Mouse (Mus musculus) kidney, adult 2 months (tissue): Measurements from ENCODE around the gene Pfn1. TPM values are rescaled to one million over a fixed set of nuclear protein-coding genes. Genes with fewer than 3 reads are reported as not detected.

Experiments
- DNase-seq: peaks from one replicate; pipeline ENCODE4 v3.0.0; 2021
- H3K27ac ChIP-seq: fragments of 200-500 bp; 2 replicates; pipeline ENCODE4 v1.5.1; 2012; ENCODE audit warnings: low read depth, low read length, control low read depth, inconsistent platforms; ENCODE audit not compliant: insufficient read depth
- H3K27me3 ChIP-seq: fragments of 200-500 bp; replicated peaks from 2 replicates; pipeline ENCODE4 v1.6.1; 2012; ENCODE audit warnings: mild to moderate bottlenecking, moderate library complexity, low read length, inconsistent platforms; ENCODE audit not compliant: control insufficient read depth, insufficient read depth
- H3K36me3 ChIP-seq: fragments of 200-500 bp; 2 replicates; pipeline ENCODE4 v1.6.1; 2012; ENCODE audit warnings: mild to moderate bottlenecking, moderate library complexity, low read length, inconsistent platforms; ENCODE audit not compliant: control insufficient read depth, insufficient read depth
- H3K4me1 ChIP-seq: fragments of 200-500 bp; 2 replicates; pipeline ENCODE4 v1.6.1; 2011; ENCODE audit warnings: low read length; ENCODE audit not compliant: control insufficient read depth, insufficient read depth
- H3K4me3 ChIP-seq: fragments of 200-500 bp; 2 replicates; pipeline ENCODE4 v1.5.1; 2011; ENCODE audit warnings: mild to moderate bottlenecking, low read depth, low read length, control low read depth; ENCODE audit not compliant: insufficient read depth
- CTCF ChIP-seq: fragments of 200-500 bp; conservative IDR thresholded peaks from 2 replicates; pipeline ENCODE4 v1.5.1; 2011; ENCODE audit warnings: low read depth, mild to moderate bottlenecking, control low read depth, low read length, moderate library complexity, mixed read lengths; ENCODE audit not compliant: insufficient read depth, insufficient read length
- POLR2A ChIP-seq: fragments of 200-500 bp; IDR thresholded peaks from one replicate; pipeline ENCODE4 v1.6.1; 2011; ENCODE audit warnings: low read depth, low read length, control low read depth
- WGBS: fragments of 180-500 bp; shearing (Covaris S2); methylation state at CpG from one replicate; pipeline ENCODE4 v1.1.7; 2018; 5-methylcytosine and 5-hydroxymethylcytosine counted together
- polyA plus RNA-seq: library from polyadenylated mRNA; depleted of rRNA; stranded (reverse); fragments of >200 nt; gene quantifications from 2 replicates; pipeline ENCODE4 v1.2.3, GENCODE M21; 2012

Pfn1 gene
- polyA plus RNA-seq, 1 experiment = 750 TPM

DNA sequence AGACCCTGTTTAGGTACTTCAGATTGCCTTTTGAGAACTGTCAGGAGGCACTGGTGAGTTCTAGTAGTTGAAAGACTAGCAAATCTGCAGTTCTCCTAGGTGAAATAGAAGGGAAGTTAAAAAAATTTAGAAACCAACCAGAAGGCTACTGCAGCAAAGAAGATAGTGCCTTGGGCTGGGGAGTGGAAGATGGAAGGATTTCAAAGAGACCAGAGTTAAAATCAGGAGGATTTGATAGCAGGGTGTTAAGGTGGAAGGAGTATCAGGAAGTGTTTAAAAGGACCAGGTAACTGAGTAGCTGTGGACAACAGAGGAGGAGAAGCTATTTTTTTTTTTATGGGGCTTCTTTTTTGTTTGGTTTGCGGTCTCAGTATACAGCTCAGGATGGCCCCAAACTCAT is 16.7 kb downstream of the Pfn1 start:
- TF ChIP-seq POLR2A (no peak), CTCF (no peak)
- H3K4me3 ChIP-seq = no peak overlapping the region
- DNase-seq = no peak
- WGBS = 100% methylated on average over 1 of the region's 1 CpGs
- H3K4me1 ChIP-seq = 0 out of 2 replicates have a peak, but pooled peaks cover 3% of the 10 kb centered on the region
- H3K27ac ChIP-seq = no peak overlapping the region
- H3K36me3 ChIP-seq = no peaks in the 10 kb centered on the region
- no peaks in the 10 kb centered on the region for H3K27me3 ChIP-seq

DNA sequence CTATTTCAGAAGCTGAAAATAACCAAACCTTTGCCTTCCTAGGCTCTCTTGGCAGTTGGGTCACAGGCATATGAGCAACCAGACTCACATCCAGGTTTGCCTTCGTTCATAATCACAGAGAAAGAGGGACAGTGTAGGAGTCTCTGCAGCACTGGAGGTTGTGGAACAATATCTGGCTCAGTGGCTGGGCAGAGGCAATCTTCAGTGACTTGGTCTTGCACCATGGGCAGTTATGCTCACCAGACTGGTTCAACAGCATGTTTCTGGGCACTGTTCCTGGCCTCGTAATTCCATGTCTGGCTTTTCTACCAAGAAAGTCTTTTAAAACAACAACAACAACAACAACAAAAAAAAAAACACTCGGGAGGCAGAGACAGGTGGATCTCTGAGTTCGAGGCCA is 18.8 kb downstream of the Pfn1 start:
- WGBS = 72% methylated on average over 4 of the region's 4 CpGs

DNA sequence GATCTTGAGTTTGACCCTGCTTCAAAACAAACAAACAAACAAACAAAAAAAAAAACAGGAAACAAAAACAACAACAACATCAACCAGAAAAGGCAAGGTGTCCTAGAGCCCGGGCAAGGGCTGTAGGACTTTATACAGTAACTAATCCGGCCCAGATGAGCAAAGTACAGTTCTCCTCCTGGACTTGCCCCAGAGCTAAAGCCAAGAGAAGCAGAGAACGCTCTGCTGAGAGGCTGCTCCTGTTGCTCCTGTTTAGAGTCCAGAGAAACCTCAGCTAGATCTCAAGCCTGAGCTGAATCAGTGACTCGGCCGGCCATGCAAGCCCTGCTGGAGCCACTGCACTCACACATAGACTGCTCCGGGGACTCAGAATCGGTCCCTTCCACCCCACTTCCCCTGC is 24.3 kb downstream of the Pfn1 start:
- Histone ChIP-seq H3K4me3 (no peak overlapping the region), H3K27ac (peak overlapping the region; percentile 98), H3K27me3 (no peaks in the 10 kb centered on the region), H3K36me3 (no peaks in the 10 kb centered on the region), H3K4me1 (peaks cover 11% of the 10 kb centered on the region; the same call in 1 of the 2 replicates)
- 58% methylated on average over 7 of the region's 7 CpGs for WGBS
- DNase-seq = peak; percentile 88
- TF ChIP-seq POLR2A (no peak), CTCF (no peak)

More for the DNA sequence above, 18.8 kb downstream of the Pfn1 start:
- no peak overlapping the region for H3K27ac ChIP-seq
- no peaks in the 10 kb centered on the region for H3K36me3 ChIP-seq
- no peak for DNase-seq
- no peak overlapping the region for H3K4me3 ChIP-seq
- H3K4me1 ChIP-seq = peaks cover 6% of the 10 kb centered on the region; the same call in 1 of the 2 replicates
- H3K27me3 ChIP-seq = no peaks in the 10 kb centered on the region
- no peak for TF ChIP-seq CTCF

DNA sequence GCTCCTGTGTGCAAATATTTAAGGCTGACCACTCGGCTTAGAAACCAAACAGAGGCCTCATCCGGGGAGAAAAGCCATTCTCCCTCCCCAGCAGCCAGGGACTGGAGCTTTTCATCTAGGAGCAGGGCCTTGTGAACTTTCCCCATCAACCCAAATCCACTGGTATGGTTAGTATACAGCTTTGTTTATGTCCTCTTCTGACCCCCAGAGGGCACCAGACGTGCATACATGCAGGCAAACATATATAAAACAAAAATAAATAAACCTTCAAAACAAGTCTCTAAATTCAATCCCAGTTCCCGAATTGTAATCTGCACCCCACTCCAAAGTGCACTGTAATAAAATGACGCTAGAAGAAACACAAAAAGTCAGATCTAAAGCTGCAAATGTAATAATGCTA is 24.9 kb downstream of the Pfn1 start:
- peak overlapping the region; percentile 66 for H3K27ac ChIP-seq
- H3K27me3 ChIP-seq = no peaks in the 10 kb centered on the region
- DNase-seq = no peak
- 0 out of 2 replicates have a peak, but pooled peaks have one; percentile 16 for TF ChIP-seq CTCF
- no peak for TF ChIP-seq POLR2A
- WGBS = 45% methylated on average over 5 of the region's 5 CpGs
- H3K4me3 ChIP-seq = no peak overlapping the region
- no peaks in the 10 kb centered on the region for H3K36me3 ChIP-seq
- peaks cover 11% of the 10 kb centered on the region; the same call in 1 of the 2 replicates for H3K4me1 ChIP-seq

DNA sequence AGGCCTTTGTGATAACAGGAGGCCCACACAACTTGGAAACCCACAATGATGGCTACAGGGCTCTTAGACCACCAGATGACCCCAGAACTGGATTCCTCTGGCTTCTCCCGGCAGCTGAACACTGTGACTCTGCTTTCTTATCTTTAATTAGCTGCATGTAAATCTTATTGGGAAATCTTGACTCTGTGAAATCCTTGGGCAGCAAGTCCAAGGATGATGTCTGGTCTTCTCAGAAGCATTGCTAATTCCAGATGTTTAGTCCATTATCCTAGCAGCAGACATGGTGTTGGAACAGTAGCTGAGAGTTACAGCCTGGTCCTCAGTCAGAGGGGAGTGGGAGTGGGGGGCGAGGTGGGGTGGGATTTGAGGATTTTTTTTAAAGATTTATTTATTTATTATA is 26.0 kb downstream of the Pfn1 start:
- TF ChIP-seq CTCF (no peak), POLR2A (no peak)
- 59% methylated on average over 2 of the region's 2 CpGs for WGBS
- Histone ChIP-seq H3K4me3 (no peak overlapping the region), H3K4me1 (peaks cover 11% of the 10 kb centered on the region; the same call in 1 of the 2 replicates), H3K36me3 (no peaks in the 10 kb centered on the region), H3K27me3 (no peaks in the 10 kb centered on the region), H3K27ac (no peak overlapping the region)
- no peak for DNase-seq

DNA sequence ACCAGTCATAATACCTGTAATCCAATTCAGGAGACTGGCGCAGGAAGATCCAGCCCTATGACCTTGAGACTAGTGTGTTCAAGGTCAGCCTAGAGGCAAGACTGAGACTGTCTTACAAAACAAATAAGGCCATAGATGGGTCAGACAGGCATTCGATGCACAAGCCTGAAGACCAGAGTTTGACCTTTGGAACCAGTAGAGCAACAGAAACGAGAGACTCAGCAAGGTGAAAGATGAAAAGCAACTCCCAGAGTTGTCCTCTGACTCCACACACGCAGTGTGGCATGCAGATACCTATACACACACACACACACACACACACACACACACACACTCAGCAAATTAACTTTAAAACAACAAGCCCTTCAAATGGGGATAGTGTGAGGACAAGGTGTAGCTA is 27.6 kb downstream of the Pfn1 start:
- WGBS = 42% methylated on average over 4 of the region's 4 CpGs
- Histone ChIP-seq H3K4me3 (no peak overlapping the region), H3K27ac (peak overlapping the region; percentile 80), H3K36me3 (no peaks in the 10 kb centered on the region), H3K27me3 (no peaks in the 10 kb centered on the region), H3K4me1 (peaks cover 11% of the 10 kb centered on the region; the same call in 1 of the 2 replicates)
- peak; percentile 78 for DNase-seq
- TF ChIP-seq CTCF (no peak), POLR2A (no peak)

DNA sequence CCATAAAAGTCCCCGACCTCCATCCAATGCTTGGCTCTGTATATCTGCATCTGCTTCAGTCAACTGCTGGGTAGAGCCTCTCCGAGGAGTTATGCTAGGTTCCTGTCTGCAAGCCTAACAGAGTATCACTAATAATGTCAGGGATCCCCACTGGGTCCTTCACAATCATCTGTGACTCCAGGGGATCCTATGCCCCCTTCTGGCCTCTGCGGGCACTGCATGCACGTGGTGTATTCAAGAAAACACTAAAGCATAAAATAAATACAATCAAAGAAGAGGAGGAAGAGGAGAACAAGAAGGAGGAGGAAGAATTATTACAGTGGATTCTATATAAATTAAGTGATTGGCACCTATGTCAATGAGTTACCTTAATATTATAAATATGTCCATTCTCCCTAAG is 29.0 kb downstream of the Pfn1 start:
- Histone ChIP-seq H3K4me1 (peaks cover 6% of the 10 kb centered on the region; the same call in 1 of the 2 replicates), H3K4me3 (no peak overlapping the region), H3K36me3 (no peaks in the 10 kb centered on the region), H3K27me3 (no peaks in the 10 kb centered on the region), H3K27ac (no peak overlapping the region)
- 50% methylated on average over 4 of the region's 4 CpGs for WGBS
- peak; percentile 69 for TF ChIP-seq CTCF
- no peak for TF ChIP-seq POLR2A
- DNase-seq = peak; percentile 45
